Mouse (Mus musculus) heart, postnatal 25 days (tissue): ENCODE results near the gene Tprg. TPM values are rescaled to one million over a fixed set of nuclear protein-coding genes. Genes with fewer than 3 reads are reported as not detected.

ENCODE experiments used
- DNase-seq: peaks from one replicate; pipeline ENCODE4 v3.0.0; 2022; ENCODE audit warnings: low spot score
- intact Hi-C: fragments of 180-260 bp; cut with DNase I; formaldehyde crosslinking; loops from one replicate; pipeline ENCODE4 v1.15.1; 2025
- total RNA-seq, 2 experiments: library from RNA; stranded (reverse); gene quantifications; 2 replicates each; pipeline ENCODE4 v1.2.3; 2021

Tprg gene
- total RNA-seq, 2 experiments from 2014 or later, result not detected

DNA sequence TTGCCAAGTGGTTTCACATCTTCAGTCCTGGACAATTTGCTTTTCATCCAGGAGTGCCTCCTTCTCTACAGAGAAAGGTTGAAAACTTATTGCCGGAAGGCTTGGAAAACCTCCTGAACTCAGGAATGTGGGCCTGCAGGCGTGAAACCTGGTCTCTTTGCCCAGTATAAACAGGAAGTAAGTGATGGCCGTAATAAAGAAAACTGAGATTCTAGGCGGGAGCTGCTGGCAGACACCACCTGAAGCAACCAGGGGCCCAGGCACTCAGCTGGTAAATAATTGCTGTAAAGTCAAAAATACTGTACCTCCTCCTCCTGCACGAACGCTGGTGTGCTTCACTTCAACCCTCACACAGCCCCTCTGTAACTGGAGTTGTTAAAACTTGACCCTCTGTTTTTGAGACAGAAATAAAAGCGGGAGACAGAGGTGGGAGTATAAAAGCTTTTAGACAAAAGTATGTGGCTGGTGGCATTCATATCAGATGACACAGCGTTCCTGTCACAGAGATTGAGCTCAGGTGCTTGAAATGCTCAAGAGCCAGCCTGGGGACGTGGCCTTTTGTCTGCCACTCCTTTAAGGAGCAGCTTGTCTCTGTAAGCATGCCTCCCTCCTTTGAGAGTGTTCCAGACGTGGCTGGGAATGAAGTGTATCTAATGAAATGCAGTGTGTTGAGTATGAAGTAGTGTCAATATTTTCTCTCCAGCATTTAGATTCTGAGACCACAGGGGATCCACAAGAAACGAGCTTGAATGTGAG is 131.4 kb downstream of the Tprg start:
- intact Hi-C loops, result no loop called here
- no peak for DNase-seq

DNA sequence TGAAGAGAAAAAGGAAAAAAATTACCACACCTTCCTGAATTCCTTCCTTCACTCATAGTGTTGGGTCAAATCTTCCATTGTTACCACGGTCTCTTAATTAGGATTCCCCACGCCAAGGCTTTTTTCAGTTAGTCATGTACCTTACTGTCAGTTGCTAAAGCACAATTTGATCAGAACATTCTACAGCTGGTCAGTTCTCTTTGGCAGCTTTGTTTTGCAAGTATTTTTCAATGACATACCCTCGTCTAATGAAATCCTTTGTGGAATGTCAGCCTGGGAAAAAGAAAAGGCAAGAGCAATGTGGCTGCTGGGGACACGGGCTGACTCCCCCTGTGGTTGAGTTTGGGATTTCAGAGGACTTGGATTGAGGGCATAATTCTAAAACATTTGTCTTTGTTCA is 136.4 kb downstream of the Tprg start:
- DNase-seq, result no peak
- intact Hi-C loops, result no loop called here

DNA sequence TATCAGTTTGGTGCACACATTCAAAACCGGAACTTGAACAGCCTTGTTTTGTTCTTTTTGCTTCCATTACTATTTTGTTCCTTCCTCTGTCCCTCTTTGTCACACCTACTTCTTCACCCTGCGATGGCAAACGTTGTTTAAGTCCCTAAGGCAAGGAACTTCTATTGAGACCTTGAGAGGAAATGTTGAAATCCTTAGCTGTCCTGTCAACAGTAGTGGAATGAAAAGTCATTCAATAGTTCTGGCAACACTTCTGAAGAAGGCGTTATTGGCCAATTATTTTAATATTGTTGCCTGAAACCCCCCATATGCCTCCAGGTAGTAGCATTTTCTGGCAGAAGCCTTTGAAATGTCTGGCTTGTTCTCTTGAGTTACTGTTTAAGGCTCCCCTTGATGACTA is 137.4 kb downstream of the Tprg start:
- DNase-seq, result no peak
- intact Hi-C loops, result no loop called here

DNA sequence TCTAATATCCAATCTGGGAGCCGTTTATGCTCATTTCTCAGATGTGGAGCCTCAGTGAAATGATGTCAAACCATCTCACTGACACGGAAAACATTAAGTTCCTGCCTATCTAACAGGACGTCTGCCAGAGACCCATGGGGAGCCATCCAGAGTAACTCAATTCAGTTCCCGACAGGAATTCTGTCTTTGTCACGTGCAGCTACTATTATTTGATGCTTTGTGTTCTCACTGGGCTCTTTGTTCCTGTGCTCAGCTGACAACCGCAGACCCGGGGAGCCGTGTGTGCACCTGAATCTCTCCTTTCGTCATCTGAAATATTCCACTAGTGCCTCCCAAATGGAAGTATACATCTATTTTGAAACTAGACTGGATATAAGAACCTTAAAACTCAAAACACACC is 138.3 kb downstream of the Tprg start:
- DNase-seq, result no peak
- intact Hi-C loops, result no loop called here

DNA sequence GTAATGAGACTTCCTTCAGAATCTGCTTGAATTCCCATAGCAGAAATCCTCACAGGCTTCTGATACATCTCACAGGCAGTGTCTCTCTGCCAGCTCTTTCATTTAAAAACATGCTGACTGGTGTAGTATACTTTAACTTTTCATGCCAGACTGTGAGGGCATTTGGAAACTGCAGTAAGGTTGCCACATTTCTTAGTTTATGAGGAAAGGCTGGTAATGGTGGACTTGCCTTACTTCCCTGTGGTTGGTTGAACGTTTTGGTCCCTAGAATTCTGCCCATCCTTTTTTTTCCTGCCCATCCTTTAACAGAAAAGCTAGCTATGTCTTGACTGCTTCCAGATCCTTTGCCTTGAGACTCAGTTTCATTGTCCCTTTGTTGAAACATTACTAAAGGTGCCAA is 138.8 kb downstream of the Tprg start:
- intact Hi-C loops, result no loop called here
- no peak for DNase-seq

DNA sequence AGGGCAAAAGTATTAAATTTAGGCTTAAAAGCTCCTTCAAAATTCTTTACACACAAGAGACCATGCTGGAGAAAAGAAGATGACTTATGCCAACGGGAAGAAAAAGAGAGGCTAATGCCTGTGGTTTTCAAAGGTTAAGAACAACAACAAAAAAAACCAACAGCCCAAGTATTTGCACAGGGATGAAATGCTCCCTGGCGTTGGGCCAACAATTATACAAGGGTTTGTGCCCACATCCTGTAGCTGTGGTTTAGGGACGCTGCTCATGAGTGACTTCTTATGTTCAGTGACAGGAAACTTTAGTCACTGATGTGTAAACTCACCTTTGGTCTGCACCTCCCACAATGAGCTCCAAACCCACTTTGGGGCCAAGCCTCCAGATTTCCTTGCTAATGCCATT is 139.6 kb downstream of the Tprg start:
- DNase-seq, result no peak
- intact Hi-C loops, result no loop called here

DNA sequence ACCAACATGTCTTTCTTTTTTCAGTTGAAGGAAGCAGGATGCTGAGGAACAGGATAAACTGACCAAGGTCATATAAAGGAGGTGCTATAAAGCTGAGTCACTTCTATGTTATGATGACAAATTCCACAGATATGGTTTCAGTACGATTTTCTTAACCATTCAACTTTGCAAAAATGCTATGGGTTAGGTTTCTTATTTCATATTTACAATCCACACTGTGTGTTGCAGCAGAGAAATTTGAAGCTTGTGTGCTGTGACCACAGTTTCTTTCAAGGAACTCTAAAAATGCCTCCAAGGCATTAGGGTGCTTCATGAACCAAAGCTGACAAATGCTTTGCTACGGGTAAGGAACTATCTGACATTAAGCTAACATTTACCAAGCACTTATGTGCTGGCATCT is 153.4 kb downstream of the Tprg start:
- DNase-seq, result no peak
- intact Hi-C loops, result no loop called here

DNA sequence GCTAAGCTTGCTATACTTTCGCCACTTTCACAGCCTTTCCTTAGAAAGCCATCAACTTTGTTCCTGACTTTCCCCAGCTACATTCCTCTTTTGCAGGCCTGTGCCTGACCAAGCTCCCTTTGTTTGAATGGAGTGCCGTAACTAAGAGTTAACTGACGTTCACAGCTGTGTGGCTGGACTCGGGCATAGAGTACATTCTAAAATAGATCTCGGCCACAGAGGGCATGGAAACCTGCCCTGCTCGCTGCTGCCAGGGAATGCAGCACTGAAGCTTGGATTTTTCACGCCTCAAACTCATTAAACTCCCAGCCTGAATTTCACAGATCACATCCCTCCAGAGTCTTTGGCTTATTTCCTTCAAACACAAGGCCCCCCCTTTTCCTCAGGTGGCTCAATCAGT is 159.0 kb downstream of the Tprg start:
- DNase-seq, result no peak
- intact Hi-C loops, result no loop called here

DNA sequence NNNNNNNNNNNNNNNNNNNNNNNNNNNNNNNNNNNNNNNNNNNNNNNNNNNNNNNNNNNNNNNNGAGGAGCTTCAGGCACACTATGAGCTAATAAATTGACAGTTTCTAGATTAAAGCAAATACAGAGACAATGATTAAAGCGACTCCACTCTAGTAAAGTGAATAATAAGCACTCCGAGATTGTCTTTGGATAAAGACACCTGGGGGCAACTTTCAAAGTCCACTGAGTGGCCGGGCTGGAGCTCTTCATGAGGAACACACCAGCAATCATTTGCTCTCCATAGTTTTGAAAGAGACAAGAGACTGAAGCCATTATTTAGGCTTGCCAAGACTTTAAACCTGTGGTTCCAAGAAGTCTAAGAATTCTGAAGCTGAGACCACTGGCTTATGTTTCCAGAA is 164.9 kb downstream of the Tprg start:
- no peak for DNase-seq
- intact Hi-C loops, result no loop called here

DNA sequence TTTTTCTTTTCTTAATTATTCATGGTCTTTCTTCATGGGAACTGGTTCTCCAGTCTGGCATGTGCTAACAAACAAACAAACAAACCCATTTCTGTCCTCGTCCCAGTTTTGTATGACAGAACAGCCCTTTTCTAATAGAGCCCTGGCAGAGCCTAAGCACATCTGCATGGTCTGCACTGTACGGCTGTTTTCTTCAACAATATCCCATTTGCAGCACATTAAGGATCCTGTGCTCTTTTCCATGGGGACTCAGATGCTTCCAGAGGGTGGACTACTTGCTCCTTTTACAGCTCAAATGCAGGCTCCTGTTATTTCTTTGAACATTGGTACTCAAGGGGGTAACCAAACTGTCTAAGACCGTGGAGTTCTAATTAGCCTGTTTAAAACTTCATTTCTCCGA is 178.1 kb downstream of the Tprg start:
- intact Hi-C loops, result no loop called here
- DNase-seq, result no peak

DNA sequence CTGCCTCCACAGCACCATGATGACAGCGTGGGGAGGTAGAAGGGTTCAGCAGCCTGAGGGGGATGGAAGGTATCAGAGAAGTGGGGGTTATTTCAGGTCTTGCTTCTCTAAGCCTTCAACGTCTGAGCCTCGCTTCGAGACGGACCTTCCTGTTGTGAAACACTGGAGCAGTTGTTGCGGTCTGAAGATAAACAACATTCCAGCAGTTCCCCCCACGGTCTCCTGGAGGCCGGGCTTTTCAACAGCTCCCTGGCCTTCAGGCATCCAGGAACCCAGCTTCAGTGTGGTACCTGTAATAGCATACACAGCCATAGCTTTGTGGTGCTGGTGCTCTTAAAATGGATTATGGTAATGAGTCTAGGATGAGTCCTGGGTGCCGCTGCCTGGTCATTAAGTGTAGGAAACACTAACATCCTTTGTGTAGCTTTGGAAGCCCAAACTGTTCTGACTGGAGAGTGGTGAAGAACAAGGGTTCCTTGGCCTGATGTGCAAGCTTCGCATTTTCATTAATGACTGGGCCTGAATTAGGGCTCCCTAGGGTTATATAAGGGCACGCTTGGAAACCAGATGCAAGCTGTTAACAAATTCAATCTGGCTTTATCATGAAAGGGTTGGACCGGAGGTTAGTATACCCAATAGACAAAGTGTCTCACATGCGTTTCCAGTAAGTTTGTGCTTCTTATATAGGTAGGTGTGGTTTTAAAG is 179.0 kb downstream of the Tprg start:
- intact Hi-C loops, result no loop called here
- peak; percentile 3 for DNase-seq

DNA sequence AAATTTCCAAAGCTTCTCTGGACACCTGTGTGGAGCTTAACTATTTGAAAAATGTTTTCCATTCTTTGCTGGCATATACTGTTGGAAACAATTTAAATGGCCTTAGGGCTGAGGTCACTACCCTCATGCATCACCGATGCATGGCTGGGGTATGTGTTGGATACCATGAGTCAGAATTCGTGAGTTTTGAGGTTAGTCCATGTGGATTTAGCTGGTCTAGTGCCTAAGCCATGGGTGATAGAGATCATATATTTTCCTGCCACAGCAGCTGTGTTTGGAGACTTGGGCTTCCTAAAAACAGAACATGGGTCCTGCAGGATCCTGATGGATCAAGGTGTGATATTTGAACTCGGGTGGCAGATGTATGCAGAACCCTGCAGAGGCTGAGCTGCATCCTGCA is 181.4 kb downstream of the Tprg start:
- intact Hi-C loops, result no loop called here
- DNase-seq, result no peak

DNA sequence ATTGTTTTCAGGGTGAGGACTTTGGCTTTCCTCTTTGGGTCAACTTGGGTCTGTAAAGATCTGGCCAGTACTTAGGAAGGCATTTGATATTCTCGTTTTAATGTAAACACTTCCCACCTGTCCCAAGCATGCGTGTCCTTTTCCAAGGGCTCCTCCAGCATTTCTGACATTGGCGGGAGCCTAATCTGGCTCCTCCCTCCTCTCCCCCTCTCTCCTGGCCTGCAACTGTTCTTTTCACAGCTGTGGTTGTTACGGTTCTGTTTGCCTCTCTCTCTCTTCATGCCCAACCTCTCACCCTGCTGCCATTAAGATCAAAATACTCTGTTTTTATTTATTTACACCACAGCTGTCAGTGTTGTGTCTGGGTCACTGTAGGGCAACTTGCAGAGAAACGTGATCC is 182.0 kb downstream of the Tprg start:
- intact Hi-C loops, result no loop called here
- no peak for DNase-seq
